Mouse (Mus musculus): ENCODE results near the gene Rprd1b. TPM values are rescaled to one million over a fixed set of nuclear protein-coding genes. Genes with fewer than 3 reads are reported as not detected.

The Rprd1b gene
- total RNA-seq (2014; fragmentation: Nextera tagmentation), result 28.0 and 29.5 TPM in 2 replicates
- 18.1 and 32.2 TPM in 2 replicates for total RNA-seq (2017)

- ATAC-seq (replicated peaks; ENCODE audit: poor library complexity, severe bottlenecking), result peak; percentile 88
These were observed at the start of gene Rprd1b, which contains the start of gene Tti1 for GRCm38 (mm10) chr2:158028354-158028863. Gene Rprd1b (plus strand): TSS chr2:158028497. Gene Tti1 (minus strand): TSS chr2:158028433.

- ATAC-seq (replicated peaks; ENCODE audit: poor library complexity, severe bottlenecking), result no peak
These were observed 49.1 kb upstream of the Rprd1b start for GRCm38 (mm10) chr2:157979241-157979640.

- no peak for ATAC-seq (replicated peaks; ENCODE audit: poor library complexity, severe bottlenecking)
These were observed 45.6 kb upstream of the Rprd1b start for GRCm38 (mm10) chr2:157982727-157983126.

- ATAC-seq (replicated peaks; ENCODE audit: poor library complexity, severe bottlenecking), result no peak
These were observed 45.0 kb upstream of the Rprd1b start for GRCm38 (mm10) chr2:157983276-157983675.

GRCm38 (mm10) chr2:157985611-157986010, 42.7 kb upstream of the Rprd1b start:
- no peak for ATAC-seq (replicated peaks; ENCODE audit: poor library complexity, severe bottlenecking)

GRCm38 (mm10) chr2:157986235-157986634, 42.1 kb upstream of the Rprd1b start:
- ATAC-seq (replicated peaks; ENCODE audit: poor library complexity, severe bottlenecking), result no peak

- ATAC-seq (replicated peaks; ENCODE audit: poor library complexity, severe bottlenecking), result no peak
These were observed 39.7 kb upstream of the Rprd1b start for GRCm38 (mm10) chr2:157988416-157989190.

- 0 out of 2 replicates have a peak, but pooled peaks have one; percentile 11 for ATAC-seq (replicated peaks; ENCODE audit: poor library complexity, severe bottlenecking)
These were observed 38.4 kb upstream of the Rprd1b start for GRCm38 (mm10) chr2:157989946-157990345.

- ATAC-seq (replicated peaks; ENCODE audit: poor library complexity, severe bottlenecking), result peak; percentile 98
These were observed 37.3 kb upstream of the Rprd1b start for GRCm38 (mm10) chr2:157991026-157991425.

GRCm38 (mm10) chr2:157992501-157992900, 35.8 kb upstream of the Rprd1b start:
- ATAC-seq (replicated peaks; ENCODE audit: poor library complexity, severe bottlenecking), result no peak

GRCm38 (mm10) chr2:157998817-157999216, 29.5 kb upstream of the Rprd1b start:
- ATAC-seq (replicated peaks; ENCODE audit: poor library complexity, severe bottlenecking), result no peak

- no peak for ATAC-seq (replicated peaks; ENCODE audit: poor library complexity, severe bottlenecking)
These were observed 23.7 kb upstream of the Rprd1b start for GRCm38 (mm10) chr2:158004620-158005019.

GRCm38 (mm10) chr2:158005641-158006040, 22.7 kb upstream of the Rprd1b start:
- ATAC-seq (replicated peaks; ENCODE audit: poor library complexity, severe bottlenecking), result no peak

GRCm38 (mm10) chr2:158009373-158009772, 18.9 kb upstream of the Rprd1b start:
- no peak for ATAC-seq (replicated peaks; ENCODE audit: poor library complexity, severe bottlenecking)

- no peak for ATAC-seq (replicated peaks; ENCODE audit: poor library complexity, severe bottlenecking)
These were observed 15.7 kb upstream of the Rprd1b start for GRCm38 (mm10) chr2:158012608-158013007.

- ATAC-seq (replicated peaks; ENCODE audit: poor library complexity, severe bottlenecking), result no peak
These were observed 11.0 kb upstream of the Rprd1b start for GRCm38 (mm10) chr2:158017330-158017729.

- peak; percentile 82 for ATAC-seq (replicated peaks; ENCODE audit: poor library complexity, severe bottlenecking)
These were observed 393 bp upstream of the Rprd1b start for GRCm38 (mm10) chr2:158027855-158028353.

GRCm38 (mm10) chr2:158030007-158030406, 1.7 kb downstream of the Rprd1b start:
- ATAC-seq (replicated peaks; ENCODE audit: poor library complexity, severe bottlenecking), result no peak

- no peak for ATAC-seq (replicated peaks; ENCODE audit: poor library complexity, severe bottlenecking)
These were observed 7.5 kb downstream of the Rprd1b start for GRCm38 (mm10) chr2:158035813-158036212.

- ATAC-seq (replicated peaks; ENCODE audit: poor library complexity, severe bottlenecking), result no peak
These were observed 8.1 kb downstream of the Rprd1b start for GRCm38 (mm10) chr2:158036408-158036807.

GRCm38 (mm10) chr2:158036953-158037352, 8.7 kb downstream of the Rprd1b start:
- no peak for ATAC-seq (replicated peaks; ENCODE audit: poor library complexity, severe bottlenecking)

GRCm38 (mm10) chr2:158037571-158037970, 9.3 kb downstream of the Rprd1b start:
- no peak for ATAC-seq (replicated peaks; ENCODE audit: poor library complexity, severe bottlenecking)
